Mouse (Mus musculus) midbrain, embryonic 14.5 days (tissue): Measurements from ENCODE around the gene Gm26558. TPM values are rescaled to one million over a fixed set of nuclear protein-coding genes. Genes with fewer than 3 reads are reported as not detected.
A peak's percentile ranks its signal among the peaks of the same experiment; 100 is the strongest.

ENCODE experiments used
- ATAC-seq: fragments of 200-750 bp; cut with Nextera tagmentation; 2 replicates; pipeline ENCODE4 v1.8.0; 2017; ENCODE audit warnings: moderate number of reproducible peaks, moderate library complexity; ENCODE audit not compliant: low FRiP score, low TSS enrichment
- DNase-seq: peaks from one replicate; pipeline ENCODE4 v3.0.0-alpha.2; 2015
- H3K27ac ChIP-seq: fragments of 300-500 bp; sonication (generic); replicated peaks from 2 replicates; pipeline ENCODE4 v1.5.1; 2014; ENCODE audit warnings: mild to moderate bottlenecking, low read depth, low read length, moderate library complexity
- H3K27me3 ChIP-seq: fragments of 300-500 bp; sonication (generic); 2 replicates; pipeline ENCODE4 v1.6.1; 2014; ENCODE audit warnings: low read length, control low read depth, mixed read lengths; ENCODE audit not compliant: control insufficient read depth, insufficient read depth
- H3K36me3 ChIP-seq: fragments of 300-500 bp; sonication (generic); 2 replicates; pipeline ENCODE4 v1.6.1; 2014; ENCODE audit warnings: low read length, control low read depth; ENCODE audit not compliant: control insufficient read depth, insufficient read depth
- H3K4me1 ChIP-seq: fragments of 300-500 bp; sonication (generic); 2 replicates; pipeline ENCODE4 v1.6.1; 2014; ENCODE audit warnings: mild to moderate bottlenecking, antibody characterized with exemption, low read length, control low read depth; ENCODE audit not compliant: control insufficient read depth, insufficient read depth
- H3K4me2 ChIP-seq: fragments of 300-500 bp; sonication (generic); 2 replicates; pipeline ENCODE4 v1.6.1; 2014; ENCODE audit warnings: mild to moderate bottlenecking, low read length, moderate library complexity
- H3K4me3 ChIP-seq: fragments of 300-500 bp; sonication (generic); replicated peaks from 2 replicates; pipeline ENCODE4 v1.5.1; 2014; ENCODE audit warnings: low read depth, low read length
- H3K9ac ChIP-seq: fragments of 300-500 bp; sonication (generic); replicated peaks from 2 replicates; pipeline ENCODE4 v1.6.1; 2014; ENCODE audit warnings: mild to moderate bottlenecking, low read length, moderate library complexity
- H3K9me3 ChIP-seq: fragments of 300-500 bp; sonication (generic); 2 replicates; pipeline ENCODE4 v1.6.1; 2016; ENCODE audit warnings: low read length, control low read depth, mixed read lengths; ENCODE audit not compliant: control insufficient read depth
- WGBS: fragments of 180-500 bp; shearing (Covaris S2); extraction: QIAGEN DNeasy Blood & Tissue Kit; methylation state at CpG from one replicate; pipeline ENCODE4 v1.1.7; 2014; 5-methylcytosine and 5-hydroxymethylcytosine counted together
- polyA plus RNA-seq: library from polyadenylated mRNA; unstranded; fragments of >200 nt; fragmentation: Nextera tagmentation; extraction: Ambion mirVana; gene quantifications from 2 replicates; pipeline ENCODE4 v1.2.1, GENCODE M21; 2014

The Gm26558 gene
- polyA plus RNA-seq, 1 experiment from 2014 or later = 4.3 TPM

- ATAC-seq (no peak), DNase-seq (no peak)
- WGBS = 89% methylated on average over 6 of the region's 6 CpGs
- no peaks in the 10 kb centered on the region for H3K9me3 ChIP-seq
- H3K27ac ChIP-seq = 0 out of 2 replicates have a peak overlapping the region, but pooled peaks have one; percentile 1
- H3K36me3 ChIP-seq = no peaks in the 10 kb centered on the region
- H3K9ac ChIP-seq = no peak overlapping the region
- no peaks in the 10 kb centered on the region for H3K4me1 ChIP-seq
- H3K27me3 ChIP-seq = no peaks in the 10 kb centered on the region
- H3K4me3 ChIP-seq = no peak overlapping the region
- no peak overlapping the region for H3K4me2 ChIP-seq
These were observed 42.6 kb downstream of the Gm26558 start for GRCm38 (mm10) chr2:70619232-70619835.

GRCm38 (mm10) chr2:70616617-70617016, 45.3 kb downstream of the Gm26558 start:
- Histone ChIP-seq H3K27me3 (no peaks in the 10 kb centered on the region), H3K9ac (no peak overlapping the region), H3K4me2 (no peak overlapping the region), H3K4me1 (no peaks in the 10 kb centered on the region), H3K9me3 (no peaks in the 10 kb centered on the region), H3K4me3 (no peak overlapping the region), H3K36me3 (no peaks in the 10 kb centered on the region), H3K27ac (no peak overlapping the region)
- ATAC-seq (no peak), DNase-seq (no peak)
- 69% methylated on average over 3 of the region's 3 CpGs for WGBS

- WGBS = 86% methylated on average over 2 of the region's 2 CpGs
- Histone ChIP-seq H3K4me2 (no peak overlapping the region), H3K36me3 (no peaks in the 10 kb centered on the region), H3K4me3 (no peak overlapping the region), H3K4me1 (no peaks in the 10 kb centered on the region), H3K27me3 (no peaks in the 10 kb centered on the region), H3K9me3 (no peaks in the 10 kb centered on the region), H3K9ac (no peak overlapping the region), H3K27ac (no peak overlapping the region)
- no peak for DNase-seq
- no peak for ATAC-seq
These were observed 45.8 kb downstream of the Gm26558 start for GRCm38 (mm10) chr2:70616076-70616475.

GRCm38 (mm10) chr2:70614745-70615351, 47.1 kb downstream of the Gm26558 start:
- Histone ChIP-seq H3K9me3 (no peaks in the 10 kb centered on the region), H3K9ac (no peak overlapping the region), H3K27ac (no peak overlapping the region), H3K36me3 (no peaks in the 10 kb centered on the region), H3K4me3 (no peak overlapping the region), H3K4me2 (no peak overlapping the region), H3K4me1 (no peaks in the 10 kb centered on the region), H3K27me3 (no peaks in the 10 kb centered on the region)
- no peak for DNase-seq
- no peak for ATAC-seq
- WGBS = 85% methylated on average over 7 of the region's 7 CpGs

Other genes with a start within 250 kb of the Gm26558 start
- 28.3 and 31.2 TPM in 2 replicates for gene Sp5, start 187.2 kb downstream of the Gm26558 start, polyA plus RNA-seq
- 1.00 and 2.3 TPM in 2 replicates for gene Erich2, start 153.3 kb downstream of the Gm26558 start, polyA plus RNA-seq
- 111 and 113 TPM in 2 replicates for gene Gad1, start 109.0 kb downstream of the Gm26558 start, polyA plus RNA-seq
- gene Gorasp2, start 532 bp downstream of the Gm26558 start, polyA plus RNA-seq = 114 and 143 TPM in 2 replicates
- 23.6 and 27.5 TPM in 2 replicates for gene Tlk1, start 163.6 kb upstream of the Gm26558 start, polyA plus RNA-seq